Mouse (Mus musculus) spleen, adult 2 months (tissue): Measurements from ENCODE around the gene Mapk1ip1l.

Experiments
- CTCF ChIP-seq: fragments of 200-500 bp; IDR thresholded peaks from 2 replicates; pipeline ENCODE4 v1.5.1; 2011; ENCODE audit warnings: mild to moderate bottlenecking, inconsistent platforms; ENCODE audit not compliant: insufficient read depth, insufficient read length, insufficient replicate concordance; ENCODE audit errors: extremely low read depth
- POLR2A ChIP-seq: fragments of 200-500 bp; IDR thresholded peaks from 2 replicates; pipeline ENCODE4 v1.6.1; 2011; ENCODE audit warnings: low read depth, low read length, inconsistent platforms

GRCm38 (mm10) chr14:47307669-47308068, 9.6 kb downstream of the Mapk1ip1l start:
- TF ChIP-seq CTCF (no peak), POLR2A (no peak)
